Mouse (Mus musculus) mouse trophoblast stem cell (cell line): Measurements from ENCODE around the gene Pigl.

Experiments
- in situ Hi-C, 2 experiments: fragments of 300-500 bp; cut with MseI, MboI; formaldehyde crosslinking; loops; 2 replicates in 1 of 2; 3 replicates in 1 of 2; pipeline ENCODE4 v1.15.1; 2025

The Pigl gene

GRCm38 (mm10) chr11:62513311-62513710 lies 55.1 kb downstream of the Pigl start:
- in situ Hi-C loops = no loop called here

- in situ Hi-C loops = no loop called here
Measured at GRCm38 (mm10) chr11:62518991-62519390, 60.7 kb downstream of the Pigl start.

GRCm38 (mm10) chr11:62522283-62522682 lies 64.0 kb downstream of the Pigl start:
- in situ Hi-C loops = no loop called here

- in situ Hi-C loops = no loop called here
Measured at GRCm38 (mm10) chr11:62537089-62537488, 78.8 kb downstream of the Pigl start.

DNA sequence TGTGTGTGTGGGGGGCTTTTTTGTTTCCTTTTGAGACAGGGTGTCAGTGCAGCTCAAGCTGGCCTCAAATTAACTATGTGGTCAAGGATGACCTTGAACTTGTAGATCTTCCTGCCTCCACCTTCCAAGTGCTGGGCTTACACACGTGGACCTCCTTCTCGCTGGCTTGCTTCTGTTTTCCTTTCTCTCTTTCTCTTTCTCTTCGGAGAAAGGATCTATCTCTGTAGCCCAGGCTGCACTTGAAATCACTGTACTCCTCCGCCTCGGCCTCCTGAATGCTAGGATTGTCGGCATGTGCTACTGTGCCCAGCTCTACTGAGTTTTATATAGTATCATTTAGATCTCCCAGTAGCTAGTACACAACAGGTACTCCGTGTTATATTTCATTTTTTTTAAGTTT lies 79.3 kb downstream of the Pigl start:
- in situ Hi-C loops = no loop called here

GRCm38 (mm10) chr11:62538321-62539088 lies 80.2 kb downstream of the Pigl start:
- in situ Hi-C loops = no loop called here

- in situ Hi-C loops = no loop called here
Measured at GRCm38 (mm10) chr11:62539089-62539890, 81.0 kb downstream of the Pigl start, which contains the start of gene Cenpv. Gene Cenpv, minus strand, starts transcription at chr11:62539261.

GRCm38 (mm10) chr11:62540167-62540566 lies 81.9 kb downstream of the Pigl start:
- in situ Hi-C loops = no loop called here

- in situ Hi-C loops = no loop called here
Measured at GRCm38 (mm10) chr11:62540969-62541368, 82.7 kb downstream of the Pigl start.

- in situ Hi-C loops = no loop called here
Measured at GRCm38 (mm10) chr11:62541581-62541980, 83.3 kb downstream of the Pigl start.

DNA sequence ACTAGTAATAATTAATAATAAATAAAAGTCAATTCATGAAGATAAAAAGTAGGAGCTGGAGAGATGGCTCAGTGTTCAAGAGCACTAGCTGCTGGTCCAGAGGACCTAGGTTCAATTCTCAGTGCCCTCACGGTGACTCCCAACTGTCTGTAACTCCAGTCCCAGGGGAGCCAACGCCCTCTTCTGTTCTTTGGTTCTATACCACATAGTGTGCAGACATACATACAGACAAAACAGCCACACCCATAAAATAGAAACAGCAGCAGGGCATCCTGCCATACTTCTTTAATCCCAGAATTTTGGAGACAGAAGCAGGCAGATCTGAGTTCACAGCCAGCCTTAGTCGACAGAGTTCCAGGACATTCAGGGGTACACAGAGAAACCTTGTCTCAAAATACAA lies 85.7 kb downstream of the Pigl start:
- in situ Hi-C loops = no loop called here

GRCm38 (mm10) chr11:62549782-62550181 lies 91.5 kb downstream of the Pigl start:
- in situ Hi-C loops = no loop called here

GRCm38 (mm10) chr11:62550227-62550685 lies 92.0 kb downstream of the Pigl start:
- in situ Hi-C loops = no loop called here

DNA sequence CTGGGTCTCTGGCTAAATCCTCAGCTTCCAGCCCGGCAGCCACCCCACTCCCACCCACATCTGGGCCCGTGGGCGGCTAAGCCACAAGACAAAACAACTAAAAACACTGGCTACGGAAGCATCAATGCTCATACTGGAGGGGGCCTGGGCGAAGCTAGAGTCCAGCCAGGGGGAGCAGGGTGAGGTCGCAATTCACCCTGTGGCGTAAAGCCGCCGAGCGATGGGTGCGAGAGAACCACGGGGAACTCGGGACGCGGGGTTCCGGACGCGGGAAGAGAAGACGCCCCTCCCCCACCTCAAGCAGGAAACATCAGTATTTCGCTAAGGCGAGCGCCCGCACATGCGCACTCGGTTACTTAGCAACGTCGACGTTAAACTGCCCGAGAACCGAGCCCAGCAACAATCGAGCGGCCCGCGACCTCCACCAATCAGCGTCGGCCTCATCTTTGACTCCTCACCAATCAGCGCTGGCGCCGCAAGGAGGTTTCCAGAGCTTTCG lies 92.5 kb downstream of the Pigl start, which contains the start of gene Ubb:
Ubb (plus strand) TSS at position 445 of the 499 bp plus-strand sequence.
- in situ Hi-C loops = no loop called here

DNA sequence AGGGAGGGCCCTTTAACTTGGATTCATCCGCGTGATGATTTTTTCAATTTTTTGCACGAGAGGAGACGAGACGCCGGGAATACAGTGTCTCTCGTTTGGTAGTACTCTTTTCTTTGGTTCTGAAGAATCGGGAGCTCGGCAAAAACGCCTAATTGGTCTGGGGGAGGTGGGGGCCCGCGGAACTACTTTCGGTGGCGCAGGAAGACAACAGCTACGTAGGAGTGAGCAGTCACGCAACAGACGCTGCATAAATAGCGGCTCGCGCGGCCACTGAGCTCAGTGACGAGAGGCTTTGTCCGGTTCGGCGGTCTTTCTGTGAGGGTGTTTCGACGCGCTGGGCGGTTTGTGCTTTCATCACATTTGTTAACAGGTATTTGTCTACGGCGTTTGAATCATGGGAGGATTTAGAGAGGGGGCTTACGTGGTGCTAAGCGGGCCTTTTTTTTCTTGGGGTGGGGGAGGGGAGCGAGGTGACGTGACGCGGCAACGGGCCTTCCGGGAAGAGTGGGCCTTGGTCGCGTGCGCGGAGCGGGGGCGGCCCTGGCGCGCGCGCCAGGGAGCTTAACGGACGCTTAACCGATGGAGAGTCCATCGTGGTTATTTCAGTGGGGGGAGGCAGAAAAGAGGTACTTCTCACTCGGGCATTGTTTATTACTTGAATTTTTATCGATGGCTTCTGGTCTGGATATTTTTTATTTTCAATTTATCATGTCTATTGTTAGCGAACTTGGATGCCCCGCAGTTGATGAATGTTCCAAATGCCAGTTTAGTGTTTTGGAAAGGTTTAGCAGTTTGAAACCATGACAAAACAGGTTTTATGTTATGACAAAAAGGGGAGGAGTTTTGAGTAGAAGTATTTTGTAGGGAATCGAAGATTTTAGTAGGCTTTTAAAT lies 93.2 kb downstream of the Pigl start:
- in situ Hi-C loops = no loop called here

DNA sequence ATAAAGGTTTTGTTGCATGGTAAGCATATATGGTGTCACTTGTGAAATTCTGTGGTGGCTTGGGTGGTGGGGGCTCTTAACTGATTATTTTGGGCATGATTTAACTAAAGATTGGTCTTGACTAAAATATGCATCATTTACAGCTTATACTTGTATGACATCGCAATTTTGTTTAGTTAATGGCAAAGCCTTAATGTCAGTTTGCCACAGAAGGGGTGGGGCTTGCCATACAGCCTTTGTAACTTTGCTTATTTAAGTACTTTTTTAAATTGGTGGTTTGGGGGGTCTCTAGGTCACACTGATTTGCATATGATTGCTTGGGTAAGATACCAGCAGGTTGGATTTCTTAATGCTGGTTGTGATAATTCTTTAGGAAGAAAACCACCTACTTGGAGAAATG lies 94.9 kb downstream of the Pigl start:
- in situ Hi-C loops = no loop called here

DNA sequence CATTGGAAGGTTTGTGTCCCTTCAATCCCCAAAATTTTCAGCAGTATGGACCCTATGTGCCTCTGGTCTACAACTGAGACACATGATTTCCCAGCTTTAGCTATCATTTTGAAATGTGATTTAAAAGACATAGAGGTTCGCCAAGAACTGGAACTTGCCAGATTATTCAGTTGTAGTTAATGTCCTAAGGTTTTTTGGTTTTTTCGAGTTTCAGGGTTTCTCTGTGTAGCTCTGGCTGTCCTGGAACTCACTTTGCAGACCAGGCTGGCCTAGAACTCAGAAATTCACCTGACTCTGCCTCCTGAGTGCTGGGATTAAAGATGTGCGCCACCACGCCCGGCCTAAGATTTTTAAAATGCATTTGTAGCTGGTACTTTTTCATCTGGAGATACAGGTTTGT lies 95.4 kb downstream of the Pigl start:
- in situ Hi-C loops = no loop called here

DNA sequence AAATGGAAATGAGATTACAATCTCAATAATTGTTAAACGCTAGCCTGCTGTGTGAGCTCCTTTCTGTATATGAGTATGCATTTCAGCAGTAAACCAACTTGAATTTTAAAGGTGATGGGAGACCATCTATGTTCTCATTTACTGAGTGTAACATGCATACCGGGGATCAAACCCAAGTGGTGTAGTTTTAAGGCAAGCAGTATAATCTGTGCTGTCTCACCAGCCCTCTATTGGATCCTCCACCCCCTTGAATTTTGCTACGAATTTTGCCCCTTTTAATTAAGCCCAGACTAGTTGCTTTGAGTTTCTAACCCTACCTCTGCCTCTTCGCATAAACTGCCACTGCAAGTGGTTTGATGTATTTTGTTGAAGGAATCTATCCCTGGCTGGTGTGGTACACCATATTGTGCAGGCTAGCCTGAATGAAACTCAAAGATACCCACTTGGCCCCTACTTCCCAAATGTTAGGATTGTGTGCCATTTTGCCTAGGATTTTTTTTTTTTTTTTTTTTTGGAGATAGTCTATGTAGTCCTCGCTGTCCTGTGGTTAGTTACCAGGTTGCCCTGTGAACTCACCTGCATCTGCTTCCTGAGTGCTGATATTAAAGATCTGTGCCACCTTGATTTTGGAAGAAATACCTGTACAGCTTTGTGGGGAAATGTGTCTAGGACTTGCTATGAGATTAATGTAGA lies 96.0 kb downstream of the Pigl start:
- in situ Hi-C loops = no loop called here

- in situ Hi-C loops = no loop called here
Measured at GRCm38 (mm10) chr11:62554934-62555517, 96.8 kb downstream of the Pigl start.

DNA sequence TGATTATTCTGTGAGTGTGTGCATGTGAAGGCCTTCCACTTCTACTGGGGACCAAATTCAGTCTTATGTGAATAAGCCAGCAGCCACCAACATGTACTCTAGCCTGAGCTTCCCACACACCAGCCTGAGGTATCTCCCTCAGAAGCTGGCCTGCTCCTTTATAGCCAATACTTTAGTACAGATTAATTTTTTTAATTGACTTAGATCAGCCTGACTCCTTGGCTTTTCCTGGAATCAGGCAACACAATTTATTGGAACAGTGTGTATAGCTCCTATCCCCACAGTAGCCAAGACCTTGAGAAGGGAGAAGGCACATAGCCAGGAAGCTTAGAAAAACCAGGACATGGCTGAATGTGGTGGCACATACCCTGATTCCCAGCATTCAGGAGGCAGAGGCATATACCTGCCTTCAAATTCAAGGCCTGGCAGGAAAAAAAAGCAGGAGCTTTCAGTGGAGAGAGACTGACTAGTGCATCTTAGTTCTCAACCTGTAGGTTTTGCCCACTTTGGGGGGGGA lies 97.7 kb downstream of the Pigl start:
- in situ Hi-C loops = no loop called here
